8 mouse cellular contexts compared by ENCODE assay signal in the genomic region with DNA sequence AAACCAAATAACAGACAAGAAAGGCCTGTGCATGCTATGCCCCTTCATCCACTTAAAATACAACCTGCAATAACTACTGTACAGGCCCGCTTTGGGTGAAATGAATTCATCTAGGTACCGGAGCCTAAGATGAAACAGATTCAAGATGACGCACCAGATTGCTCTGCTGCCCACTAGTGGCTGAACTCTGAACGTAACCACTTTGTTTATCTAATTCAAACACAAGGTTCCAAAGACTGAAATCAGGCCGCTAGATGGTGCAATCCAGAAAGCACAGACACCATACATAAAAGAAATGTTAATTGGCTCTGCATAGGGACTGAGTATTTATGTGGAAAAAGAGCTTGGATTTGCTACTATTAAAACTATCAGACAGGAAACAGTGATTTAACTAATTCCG. TPM values are rescaled to one million over a fixed set of nuclear protein-coding genes. Genes with fewer than 3 reads are reported as not detected.
DNase-seq lines count a peak whose midpoint lies in the region; ATAC-seq lines count a peak whose summit lies in the region.

No protein-coding gene starts in this region.

- H3K27me3 ChIP-seq in forebrain, embryonic 15.5 days = no peaks in the 10 kb centered on the region
- H3K27me3 ChIP-seq in hindbrain, embryonic 12.5 days = no peaks in the 10 kb centered on the region

- no peak overlapping the region for H3K9ac ChIP-seq in forebrain, embryonic 15.5 days (replicated peaks)
- no peak overlapping the region for H3K9ac ChIP-seq in hindbrain, embryonic 12.5 days

- H3K4me3 ChIP-seq in forebrain, embryonic 15.5 days = no peak overlapping the region
- no peak overlapping the region for H3K4me3 ChIP-seq in hindbrain, embryonic 12.5 days

- no peaks in the 10 kb centered on the region for H3K4me1 ChIP-seq in forebrain, embryonic 15.5 days
- H3K4me1 ChIP-seq in hindbrain, embryonic 12.5 days = no peaks in the 10 kb centered on the region

- H3K4me2 ChIP-seq in forebrain, embryonic 15.5 days (replicated peaks) = no peak overlapping the region
- no peak overlapping the region for H3K4me2 ChIP-seq in hindbrain, embryonic 12.5 days (replicated peaks)

- 0 out of 2 replicates have a peak overlapping the region, but pooled peaks have one; percentile 13 for H3K27ac ChIP-seq in forebrain, embryonic 15.5 days (replicated peaks)
- H3K27ac ChIP-seq in hindbrain, embryonic 12.5 days = no peak overlapping the region

- peak; percentile 89 for ATAC-seq in forebrain, embryonic 15.5 days (replicated peaks)
- ATAC-seq in hindbrain, embryonic 12.5 days (ENCODE audit: low FRiP score) = peak; percentile 52; the same call in 1 of the 2 replicates

- WGBS in forebrain, embryonic 15.5 days = 27% methylated on average over 6 of the region's 6 CpGs
- WGBS in hindbrain, embryonic 12.5 days = 46% methylated on average over 6 of the region's 6 CpGs

- H3K9me3 ChIP-seq in forebrain, embryonic 15.5 days = no peaks in the 10 kb centered on the region
- H3K9me3 ChIP-seq in hindbrain, embryonic 12.5 days (replicated peaks) = no peaks in the 10 kb centered on the region

- DNase-seq in NIH3T3 (ENCODE audit: low read depth) = peak; percentile 97
- DNase-seq in cerebellum, adult 11-12 months = peak; percentile 81
- DNase-seq in layer of hippocampus, postnatal 10 days (ENCODE audit: low spot score in 2 of 2) = peak; percentile 91 to 92
- DNase-seq in lung, postnatal 14 days = peak; percentile 93
- peak; percentile 82 for DNase-seq in retina, embryonic 14.5 days (ENCODE audit: low spot score)
- peak; percentile 42 for DNase-seq in urinary bladder, postnatal 10 days (ENCODE audit: low spot score)

- H3K36me3 ChIP-seq in forebrain, embryonic 15.5 days = peaks cover 86% of the 10 kb centered on the region
- H3K36me3 ChIP-seq in hindbrain, embryonic 12.5 days = peaks cover 87% of the 10 kb centered on the region

RNA-seq across cellular contexts. Expression of a gene that starts 11.9 kb away (rescaled TPM):
- 19.0 and 21.6 TPM in 2 replicates for polyA plus RNA-seq in forebrain, embryonic 15.5 days (2015; fragmentation: Nextera tagmentation; extraction: Ambion mirVana)
- polyA plus RNA-seq in hindbrain, embryonic 12.5 days (2016; fragmentation: Nextera tagmentation; extraction: Ambion mirVana) = 25.3 TPM in 2 replicates
- 10 to 100 TPM; 34.9 to 35.0 TPM for total RNA-seq in layer of hippocampus, postnatal 10 days (2021)

RNA-seq across cellular contexts. Expression of a gene that starts 11.9 kb away (rescaled TPM):
- polyA plus RNA-seq in forebrain, embryonic 15.5 days (2015; fragmentation: Nextera tagmentation; extraction: Ambion mirVana) = 69.3 and 76.0 TPM in 2 replicates
- polyA plus RNA-seq in hindbrain, embryonic 12.5 days (2016; fragmentation: Nextera tagmentation; extraction: Ambion mirVana) = 74.3 and 74.7 TPM in 2 replicates
- 100 to 1,000 TPM; 140 to 141 TPM for total RNA-seq in layer of hippocampus, postnatal 10 days (2021)

Comparison
In these comparisons a context has a peak if more than half of its experiments do, and no peak if none do; other contexts are left out.
1. DNase-seq: peak in every context shown above with its lines; median percentile 97 in NIH3T3; 93 in lung, postnatal 14 days; 92 in layer of hippocampus, postnatal 10 days; 82 in retina, embryonic 14.5 days; 81 in cerebellum, adult 11-12 months; 42 in urinary bladder, postnatal 10 days.